Comparison of ENCODE assay signal across 8 mouse cellular contexts in the genomic region with DNA sequence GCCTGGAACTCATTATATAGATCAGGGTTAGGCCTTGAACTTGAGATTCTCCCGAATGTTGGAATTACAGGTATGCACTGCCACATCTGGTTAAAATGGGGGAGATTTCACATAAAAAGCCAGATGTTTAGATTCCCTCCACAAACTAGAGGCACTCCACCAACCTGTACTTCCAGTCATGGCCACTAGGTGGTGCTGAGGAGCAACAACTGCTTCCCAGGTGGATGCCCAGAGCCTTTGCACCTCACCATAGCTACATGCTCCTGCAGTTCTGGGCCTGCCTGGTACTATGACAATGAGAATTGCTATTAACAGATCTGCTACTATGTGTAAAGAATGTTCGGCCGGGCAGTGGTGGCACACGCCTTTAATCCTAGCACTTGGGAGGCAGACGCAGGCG. TPM values are rescaled to one million over a fixed set of nuclear protein-coding genes. Genes with fewer than 3 reads are reported as not detected.
DNase-seq lines count a peak whose midpoint lies in the region; ATAC-seq and TF ChIP-seq lines count a peak whose summit lies in the region.

No protein-coding gene starts in this region.

- H3K27me3 ChIP-seq in heart, adult 2 months (ENCODE audit: control insufficient read depth, insufficient read depth, low read length) = no peaks in the 10 kb centered on the region
- 0 out of 2 replicates have a peak, but pooled peaks cover 26% of the 10 kb centered on the region for H3K27me3 ChIP-seq in heart, embryonic 12.5 days (replicated peaks)
- H3K27me3 ChIP-seq in intestine, postnatal 0 days (replicated peaks; ENCODE audit: control insufficient read depth, insufficient read depth, low read length) = no peaks in the 10 kb centered on the region
- no peaks in the 10 kb centered on the region for H3K27me3 ChIP-seq in midbrain, embryonic 15.5 days (replicated peaks)
- H3K27me3 ChIP-seq in spleen, adult 2 months (ENCODE audit: control insufficient read depth, insufficient read depth, low read length) = no peaks in the 10 kb centered on the region

- intact Hi-C loops in heart, adult 2 months (cut with DNase I) = loop anchor here (1.0 kb wide), 3 partner anchors 40 to 107 kb away; no protein-coding TSS in a partner anchor
- intact Hi-C loops in gastrocnemius, adult 2 months (cut with DNase I) = loop anchor here (1.0 to 2.0 kb wide), 3 partner anchors 40 to 106 kb away; no protein-coding TSS in a partner anchor
- intact Hi-C loops in left cerebral cortex, postnatal 25 days (cut with DNase I) = loop anchor here (1.0 to 2.0 kb wide), 2 partner anchors 77 to 106 kb away; no protein-coding TSS in a partner anchor

- no peak overlapping the region for H3K27ac ChIP-seq in heart, adult 2 months
- H3K27ac ChIP-seq in heart, embryonic 12.5 days (ENCODE audit: poor library complexity, severe bottlenecking) = no peak overlapping the region
- no peak overlapping the region for H3K27ac ChIP-seq in gastrocnemius, adult 2 months
- H3K27ac ChIP-seq in intestine, postnatal 0 days (ENCODE audit: low read depth, low read length) = no peak overlapping the region
- H3K27ac ChIP-seq in midbrain, embryonic 15.5 days = no peak overlapping the region
- H3K27ac ChIP-seq in spleen, adult 2 months (ENCODE audit: insufficient read depth, low read length) = no peak overlapping the region

- H3K36me3 ChIP-seq in heart, adult 2 months (ENCODE audit: control insufficient read depth, insufficient read depth, low read length) = no peaks in the 10 kb centered on the region
- H3K36me3 ChIP-seq in heart, embryonic 12.5 days = no peaks in the 10 kb centered on the region
- no peaks in the 10 kb centered on the region for H3K36me3 ChIP-seq in intestine, postnatal 0 days (ENCODE audit: control insufficient read depth, insufficient read depth)
- H3K36me3 ChIP-seq in midbrain, embryonic 15.5 days (replicated peaks) = no peaks in the 10 kb centered on the region
- no peaks in the 10 kb centered on the region for H3K36me3 ChIP-seq in spleen, adult 2 months (ENCODE audit: control insufficient read depth, insufficient read depth, low read length)

- TF ChIP-seq CTCF in heart, adult 2 months (IDR thresholded peaks at IDR 0.05) = peak; percentile 95
- TF ChIP-seq CTCF in gastrocnemius, adult 2 months (IDR thresholded peaks at IDR 0.05) = peak; percentile 96
- peak; percentile 98 for TF ChIP-seq CTCF in intestine, postnatal 0 days (IDR thresholded peaks at IDR 0.05; ENCODE audit: low read depth)
- TF ChIP-seq CTCF in spleen, adult 2 months (IDR thresholded peaks at IDR 0.05; ENCODE audit: extremely low read depth, insufficient read depth, insufficient read length, insufficient replicate concordance) = peak; percentile 93; the same call in 1 of the 2 replicates

- no peaks in the 10 kb centered on the region for H3K79me2 ChIP-seq in heart, adult 2 months (replicated peaks; ENCODE audit: control insufficient read depth, insufficient read depth, low read length)

- no peak overlapping the region for H3K4me2 ChIP-seq in heart, embryonic 12.5 days
- H3K4me2 ChIP-seq in intestine, postnatal 0 days (replicated peaks; ENCODE audit: low read depth) = no peak overlapping the region
- H3K4me2 ChIP-seq in midbrain, embryonic 15.5 days = no peak overlapping the region

- H3K4me1 ChIP-seq in heart, adult 2 months (ENCODE audit: control insufficient read depth, insufficient read depth, low read length) = peaks cover 10% of the 10 kb centered on the region
- H3K4me1 ChIP-seq in heart, embryonic 12.5 days (replicated peaks) = no peaks in the 10 kb centered on the region
- H3K4me1 ChIP-seq in intestine, postnatal 0 days (replicated peaks; ENCODE audit: control insufficient read depth, insufficient read depth, low read length) = no peaks in the 10 kb centered on the region
- H3K4me1 ChIP-seq in midbrain, embryonic 15.5 days = peaks cover 9% of the 10 kb centered on the region
- no peaks in the 10 kb centered on the region for H3K4me1 ChIP-seq in spleen, adult 2 months (ENCODE audit: control insufficient read depth, insufficient read depth, insufficient read length)

- no peak for TF ChIP-seq POLR2A in heart, adult 2 months (IDR thresholded peaks at IDR 0.05; ENCODE audit: insufficient read depth, low read depth, low read length)
- TF ChIP-seq POLR2A in spleen, adult 2 months (IDR thresholded peaks at IDR 0.05; ENCODE audit: low read depth, low read length) = no peak

- no peaks in the 10 kb centered on the region for H3K9me3 ChIP-seq in heart, embryonic 12.5 days (replicated peaks)
- no peaks in the 10 kb centered on the region for H3K9me3 ChIP-seq in intestine, postnatal 0 days (ENCODE audit: control insufficient read depth)
- no peaks in the 10 kb centered on the region for H3K9me3 ChIP-seq in midbrain, embryonic 15.5 days

- 46% methylated on average over 6 of the region's 6 CpGs for WGBS in heart, adult 2 months
- 40% methylated on average over 6 of the region's 6 CpGs for WGBS in heart, embryonic 12.5 days
- 40% methylated on average over 6 of the region's 6 CpGs for WGBS in intestine, postnatal 0 days
- WGBS in midbrain, embryonic 15.5 days = 47% methylated on average over 6 of the region's 6 CpGs
- WGBS in spleen, adult 2 months = 58% methylated on average over 6 of the region's 6 CpGs

- no peak for ATAC-seq in heart, embryonic 12.5 days (ENCODE audit: insufficient number of reproducible peaks, low FRiP score)
- peak; percentile 91 for ATAC-seq in common myeloid progenitor, adult 5-6 weeks (replicated peaks; ENCODE audit: low read depth, poor library complexity, severe bottlenecking)
- peak; percentile 38; the same call in 1 of the 2 replicates for ATAC-seq in intestine, postnatal 0 days
- ATAC-seq in midbrain, embryonic 15.5 days (replicated peaks) = peak; percentile 69

- DNase-seq in heart, adult 2 months = peak; percentile 76 to 92
- DNase-seq in gastrocnemius, adult 2 months = peak; percentile 83
- peak; percentile 76 to 82 for DNase-seq in left cerebral cortex, postnatal 25 days (ENCODE audit: low spot score in 2 of 2)
- DNase-seq in spleen, adult 2 months (ENCODE audit: low read depth in 1 of 2, low spot score in 2 of 2) = peak; percentile 52 to 83

- no peak overlapping the region for H3K4me3 ChIP-seq in heart, adult 2 months
- no peak overlapping the region for H3K4me3 ChIP-seq in heart, embryonic 12.5 days
- no peak overlapping the region for H3K4me3 ChIP-seq in gastrocnemius, adult 2 months
- no peak overlapping the region for H3K4me3 ChIP-seq in intestine, postnatal 0 days (ENCODE audit: low read depth, low read length)
- H3K4me3 ChIP-seq in midbrain, embryonic 15.5 days = no peak overlapping the region
- H3K4me3 ChIP-seq in spleen, adult 2 months (ENCODE audit: extremely low read depth, insufficient read depth, insufficient read length) = no peak overlapping the region

- TF ChIP-seq EP300 in heart, adult 2 months (IDR thresholded peaks at IDR 0.05; ENCODE audit: insufficient read depth, low read depth, low read length) = peak; percentile 96

- no peak overlapping the region for H3K9ac ChIP-seq in heart, adult 2 months (ENCODE audit: low read depth, low read length)
- no peak overlapping the region for H3K9ac ChIP-seq in heart, embryonic 12.5 days
- no peak overlapping the region for H3K9ac ChIP-seq in intestine, postnatal 0 days (ENCODE audit: low read depth, low read length)
- no peak overlapping the region for H3K9ac ChIP-seq in midbrain, embryonic 15.5 days

RNA-seq across cellular contexts. Expression of a gene that starts 49.9 kb away (rescaled TPM):
- 10 to 100 TPM; 37.4 to 39.3 TPM for total RNA-seq in heart, adult 2 months (2021)
- polyA plus RNA-seq in heart, adult 2 months (2012; rRNA removed) = 21.9 and 29.1 TPM in 2 replicates
- 9.8 and 10.4 TPM in 2 replicates for polyA plus RNA-seq in heart, embryonic 12.5 days (2016; fragmentation: Nextera tagmentation; extraction: Ambion mirVana)
- 15.9 and 18.0 TPM in 2 replicates for total RNA-seq in common myeloid progenitor, adult 5-6 weeks (2017)
- total RNA-seq in gastrocnemius, adult 2 months (2021) = 10 to 100 TPM; 25.2 to 25.8 TPM
- 13.1 and 15.2 TPM in 2 replicates for polyA plus RNA-seq in intestine, postnatal 0 days (2015; fragmentation: Nextera tagmentation; extraction: Ambion mirVana)
- 10 to 100 TPM; 63.5 to 70.3 TPM for total RNA-seq in left cerebral cortex, postnatal 25 days (2021)
- 9.5 and 10.1 TPM in 2 replicates for polyA plus RNA-seq in midbrain, embryonic 15.5 days (2015; fragmentation: Nextera tagmentation; extraction: Ambion mirVana)
- 29.9 and 33.9 TPM in 2 replicates for polyA plus RNA-seq in spleen, adult 2 months (2012; rRNA removed)
